Mouse (Mus musculus): ENCODE measurements around the gene Fbxl19. TPM values are rescaled to one million over a fixed set of nuclear protein-coding genes. Genes with fewer than 3 reads are reported as not detected.
A peak's percentile ranks its signal among the peaks of the same experiment; 100 is the strongest.

The Fbxl19 gene
- polyA plus RNA-seq, 1 experiment from 2014 or later, result 2.2 TPM

DNA sequence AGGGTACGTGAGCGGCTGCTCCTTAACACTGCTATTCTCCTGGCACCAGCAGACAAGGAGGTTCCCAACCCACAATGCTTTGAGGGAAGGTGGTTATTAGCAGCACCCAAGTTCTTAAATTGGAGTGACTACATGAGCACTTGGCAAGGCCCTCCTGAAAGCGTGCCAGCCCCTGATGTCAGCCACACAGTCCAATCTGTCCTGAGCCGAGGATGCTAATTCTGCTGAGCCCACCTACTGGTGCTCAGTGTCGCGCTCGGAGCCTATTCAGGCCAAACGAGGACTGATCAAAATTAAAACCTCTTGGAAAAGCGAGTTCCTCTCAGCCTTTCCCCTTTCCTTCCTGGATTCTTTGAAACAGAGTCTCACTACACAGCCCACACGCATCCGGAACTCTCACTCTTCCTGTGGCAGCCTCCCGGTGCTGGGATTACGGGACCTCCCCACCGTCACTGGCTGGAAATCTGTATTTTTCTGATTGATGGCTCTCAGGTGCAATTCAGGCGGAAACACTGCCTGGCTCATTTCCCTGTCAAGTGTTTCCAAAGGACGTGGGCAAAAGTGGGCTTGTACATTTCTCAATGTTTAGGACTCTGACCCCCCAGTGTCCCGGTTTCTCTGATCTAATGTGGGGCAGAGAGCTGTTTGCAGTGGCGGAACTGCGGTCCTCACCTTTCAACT lies 70.0 kb downstream of the Fbxl19 start:
- no peak overlapping the region for H3K4me3 ChIP-seq (ENCODE audit: low read depth, low read length)
- H3K4me2 ChIP-seq (replicated peaks; ENCODE audit: low read depth), result no peak overlapping the region
- 76% methylated on average over 19 of the region's 19 CpGs for WGBS
- no peak for TF ChIP-seq CTCF (IDR thresholded peaks at IDR 0.05; ENCODE audit: low read depth)
- no peaks in the 10 kb centered on the region for H3K36me3 ChIP-seq (ENCODE audit: control insufficient read depth, insufficient read depth)
- no peak overlapping the region for H3K27ac ChIP-seq (ENCODE audit: low read depth, low read length)
- H3K27me3 ChIP-seq (replicated peaks; ENCODE audit: control insufficient read depth, insufficient read depth, low read length), result no peaks in the 10 kb centered on the region
- no peak overlapping the region for H3K9ac ChIP-seq (ENCODE audit: low read depth, low read length)
- H3K9me3 ChIP-seq (ENCODE audit: control insufficient read depth), result no peaks in the 10 kb centered on the region
- ATAC-seq, result no peak
- H3K4me1 ChIP-seq (replicated peaks; ENCODE audit: control insufficient read depth, insufficient read depth, low read length), result no peaks in the 10 kb centered on the region

DNA sequence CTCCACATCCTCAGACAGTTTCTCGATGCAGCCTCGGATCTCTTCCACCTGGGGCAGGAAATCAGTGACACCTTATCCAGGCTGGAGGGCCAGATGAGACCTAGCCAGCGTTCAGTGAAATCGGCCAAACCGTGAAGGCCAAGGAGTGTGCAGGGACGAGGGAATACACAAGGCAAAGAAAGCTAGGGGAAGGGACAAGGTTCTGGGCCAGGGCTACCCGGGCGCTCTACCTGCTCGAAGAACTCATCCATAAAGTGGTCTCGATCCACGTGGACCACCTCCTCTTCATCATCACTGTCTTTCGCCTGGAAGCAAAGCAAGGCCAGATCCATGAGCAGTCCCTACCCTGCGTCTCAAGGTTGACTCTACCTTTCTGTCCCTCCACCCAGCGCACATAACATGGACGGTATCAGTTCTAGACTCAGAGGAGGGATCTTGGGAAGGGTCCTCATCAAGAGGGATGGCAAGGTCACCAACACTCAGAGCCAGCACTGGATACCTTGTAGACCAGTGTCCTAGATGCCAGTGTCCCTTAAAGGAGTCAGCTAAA lies 70.8 kb downstream of the Fbxl19 start:
- Histone ChIP-seq H3K4me2 (replicated peaks; ENCODE audit: low read depth) (no peak overlapping the region), H3K27me3 (replicated peaks; ENCODE audit: control insufficient read depth, insufficient read depth, low read length) (no peaks in the 10 kb centered on the region), H3K4me1 (replicated peaks; ENCODE audit: control insufficient read depth, insufficient read depth, low read length) (no peaks in the 10 kb centered on the region), H3K9me3 (ENCODE audit: control insufficient read depth) (no peaks in the 10 kb centered on the region), H3K9ac (ENCODE audit: low read depth, low read length) (no peak overlapping the region), H3K4me3 (ENCODE audit: low read depth, low read length) (no peak overlapping the region), H3K36me3 (ENCODE audit: control insufficient read depth, insufficient read depth) (no peaks in the 10 kb centered on the region), H3K27ac (ENCODE audit: low read depth, low read length) (no peak overlapping the region)
- no peak for TF ChIP-seq CTCF (IDR thresholded peaks at IDR 0.05; ENCODE audit: low read depth)
- ATAC-seq, result no peak
- WGBS, result 90% methylated on average over 15 of the region's 15 CpGs

DNA sequence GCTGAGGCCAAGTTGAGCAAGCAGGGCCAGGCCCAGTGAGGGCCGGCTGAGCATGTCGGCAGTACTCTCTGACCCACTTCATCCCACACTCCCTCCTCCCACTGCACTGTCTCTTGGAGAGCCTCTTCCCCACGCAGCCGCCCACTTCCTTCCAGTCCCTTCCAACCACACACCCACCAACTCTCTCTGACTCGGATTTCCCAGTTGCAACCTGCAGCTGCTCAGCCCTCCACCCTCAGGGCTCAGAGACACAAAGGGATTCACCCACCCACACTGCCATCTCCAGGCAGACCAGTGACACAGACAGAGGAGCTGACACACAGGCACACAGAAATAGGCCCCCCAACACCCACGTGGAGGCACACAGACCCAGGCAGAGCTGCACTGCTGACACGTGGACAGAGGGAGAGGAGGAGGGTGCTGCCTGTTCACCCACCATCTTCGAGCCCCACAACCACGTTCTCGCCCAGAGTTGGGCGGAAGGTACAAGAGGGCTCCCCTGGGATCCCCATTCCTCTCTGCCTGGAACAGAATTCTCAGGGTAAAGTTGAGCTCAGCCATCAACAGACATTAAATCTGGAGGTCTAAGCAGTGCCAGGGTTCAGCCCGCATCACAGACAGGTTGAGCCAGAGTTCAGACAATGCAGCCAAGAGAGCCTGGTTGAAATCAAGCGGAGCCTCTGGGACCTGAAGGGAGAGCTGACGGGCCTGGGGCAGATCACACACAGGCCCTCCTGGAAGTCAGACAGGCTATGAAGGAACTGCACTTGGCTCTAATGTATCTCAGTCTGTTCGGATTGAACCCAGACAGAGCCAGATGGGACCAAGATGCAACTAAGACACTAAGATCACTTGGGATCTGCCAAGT lies 71.8 kb downstream of the Fbxl19 start:
- H3K9ac ChIP-seq (ENCODE audit: low read depth, low read length), result no peak overlapping the region
- WGBS, result 53% methylated on average over 15 of the region's 15 CpGs

DNA sequence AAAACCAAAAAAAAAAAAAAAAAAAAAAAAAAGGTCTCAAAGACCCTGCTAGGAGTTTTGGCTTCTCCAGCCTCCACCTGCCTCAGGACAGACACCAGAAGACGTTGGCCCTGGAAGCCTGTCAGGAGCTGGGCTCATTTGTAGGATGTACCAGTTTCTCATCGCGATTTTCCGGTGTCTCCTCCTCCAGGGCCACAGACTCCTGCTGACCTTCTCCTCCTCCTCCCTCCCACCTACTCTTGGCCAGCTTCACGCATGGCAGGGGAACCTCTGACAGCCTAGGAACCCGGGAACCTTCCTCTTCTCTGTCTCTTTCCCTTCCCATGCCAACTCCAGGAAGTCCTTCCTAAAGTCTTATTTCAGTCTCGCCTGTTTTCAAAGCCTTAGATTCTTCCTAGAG lies 72.7 kb downstream of the Fbxl19 start:
- no peak for TF ChIP-seq CTCF (IDR thresholded peaks at IDR 0.05; ENCODE audit: low read depth)
- ATAC-seq, result no peak
- WGBS, result 76% methylated on average over 7 of the region's 7 CpGs
- H3K4me2 ChIP-seq (replicated peaks; ENCODE audit: low read depth), result no peak overlapping the region
- no peaks in the 10 kb centered on the region for H3K27me3 ChIP-seq (replicated peaks; ENCODE audit: control insufficient read depth, insufficient read depth, low read length)
- H3K9me3 ChIP-seq (ENCODE audit: control insufficient read depth), result no peaks in the 10 kb centered on the region
- H3K36me3 ChIP-seq (ENCODE audit: control insufficient read depth, insufficient read depth), result no peaks in the 10 kb centered on the region
- no peak overlapping the region for H3K9ac ChIP-seq (ENCODE audit: low read depth, low read length)
- no peak overlapping the region for H3K27ac ChIP-seq (ENCODE audit: low read depth, low read length)
- H3K4me3 ChIP-seq (ENCODE audit: low read depth, low read length), result no peak overlapping the region
- no peaks in the 10 kb centered on the region for H3K4me1 ChIP-seq (replicated peaks; ENCODE audit: control insufficient read depth, insufficient read depth, low read length)

More for the DNA sequence above, 71.8 kb downstream of the Fbxl19 start:
- Histone ChIP-seq H3K27ac (ENCODE audit: low read depth, low read length) (no peak overlapping the region), H3K36me3 (ENCODE audit: control insufficient read depth, insufficient read depth) (no peaks in the 10 kb centered on the region), H3K4me2 (replicated peaks; ENCODE audit: low read depth) (no peak overlapping the region), H3K4me1 (replicated peaks; ENCODE audit: control insufficient read depth, insufficient read depth, low read length) (no peaks in the 10 kb centered on the region), H3K27me3 (replicated peaks; ENCODE audit: control insufficient read depth, insufficient read depth, low read length) (no peaks in the 10 kb centered on the region), H3K9me3 (ENCODE audit: control insufficient read depth) (no peaks in the 10 kb centered on the region), H3K4me3 (ENCODE audit: low read depth, low read length) (no peak overlapping the region)
- peak; percentile 63 for TF ChIP-seq CTCF (IDR thresholded peaks at IDR 0.05; ENCODE audit: low read depth)
- ATAC-seq, result peak; percentile 44; the same call in 1 of the 2 replicates

DNA sequence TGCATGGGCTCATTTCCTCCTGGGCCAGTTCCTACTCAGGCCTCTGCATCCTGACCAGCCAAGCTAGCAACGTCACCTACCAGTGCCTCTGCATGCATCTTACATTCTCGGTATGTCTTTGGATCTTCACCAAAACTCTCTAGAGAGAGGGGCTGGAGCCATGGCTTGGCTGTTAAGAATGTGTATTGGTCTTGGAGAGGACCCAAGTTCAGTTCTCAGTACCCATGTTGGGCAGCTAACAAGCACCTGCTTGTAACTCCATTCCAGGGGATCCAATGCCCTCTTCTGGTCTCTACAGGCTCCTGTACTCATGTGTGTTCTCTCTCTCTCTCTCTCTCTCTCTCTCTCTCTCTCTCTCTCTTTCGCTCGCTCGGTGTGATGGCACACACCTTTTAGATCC lies 73.4 kb downstream of the Fbxl19 start:
- 84% methylated on average over 5 of the region's 5 CpGs for WGBS
- Histone ChIP-seq H3K9ac (ENCODE audit: low read depth, low read length) (no peak overlapping the region), H3K27ac (ENCODE audit: low read depth, low read length) (no peak overlapping the region), H3K27me3 (replicated peaks; ENCODE audit: control insufficient read depth, insufficient read depth, low read length) (no peaks in the 10 kb centered on the region), H3K9me3 (ENCODE audit: control insufficient read depth) (no peaks in the 10 kb centered on the region), H3K4me3 (ENCODE audit: low read depth, low read length) (no peak overlapping the region), H3K4me2 (replicated peaks; ENCODE audit: low read depth) (no peak overlapping the region), H3K4me1 (replicated peaks; ENCODE audit: control insufficient read depth, insufficient read depth, low read length) (no peaks in the 10 kb centered on the region), H3K36me3 (ENCODE audit: control insufficient read depth, insufficient read depth) (no peaks in the 10 kb centered on the region)
- TF ChIP-seq CTCF (IDR thresholded peaks at IDR 0.05; ENCODE audit: low read depth), result no peak
- ATAC-seq, result no peak

MicroRNAs encoded within 50 kb of the gene (microRNA counts, 519-probe panel; counts per million panel counts)
- not detected for microRNA mmu-miR-762

Small RNA genes lying within 50 kb of the gene (microRNA-seq; reads per million reads assigned to microRNA genes)
- not detected for gene Mir762

Other genes starting within 250 kb of the Fbxl19 start
- 12.3 and 12.5 TPM in 2 replicates for gene Srcap, start 232.6 kb upstream of the Fbxl19 start, polyA plus RNA-seq (2015; fragmentation: Nextera tagmentation; extraction: Ambion mirVana)
- gene Gm42715, start 225.0 kb upstream of the Fbxl19 start, polyA plus RNA-seq (2015; fragmentation: Nextera tagmentation; extraction: Ambion mirVana), result 5.0 and 6.6 TPM in 2 replicates
- gene Tmem265, start 183.2 kb upstream of the Fbxl19 start, polyA plus RNA-seq (2015; fragmentation: Nextera tagmentation; extraction: Ambion mirVana), result 1.9 and 3.8 TPM in 2 replicates
- 25.1 and 25.7 TPM in 2 replicates for gene Phkg2, start 171.2 kb upstream of the Fbxl19 start, polyA plus RNA-seq (2015; fragmentation: Nextera tagmentation; extraction: Ambion mirVana)
- gene Ccdc189, start 155.9 kb upstream of the Fbxl19 start, polyA plus RNA-seq (2015; fragmentation: Nextera tagmentation; extraction: Ambion mirVana), result 3.0 and 3.1 TPM in 2 replicates
- gene Rnf40, start 155.8 kb upstream of the Fbxl19 start, polyA plus RNA-seq (2015; fragmentation: Nextera tagmentation; extraction: Ambion mirVana), result 16.7 and 20.6 TPM in 2 replicates
- gene Zfp629, start 128.7 kb upstream of the Fbxl19 start, polyA plus RNA-seq (2015; fragmentation: Nextera tagmentation; extraction: Ambion mirVana), result 3.0 and 3.8 TPM in 2 replicates
- gene Bcl7c, start 35.6 kb upstream of the Fbxl19 start, polyA plus RNA-seq (2015; fragmentation: Nextera tagmentation; extraction: Ambion mirVana), result 26.6 and 27.7 TPM in 2 replicates
- gene Ctf1, start 31.8 kb upstream of the Fbxl19 start, polyA plus RNA-seq (2015; fragmentation: Nextera tagmentation; extraction: Ambion mirVana), result 4.1 TPM in 2 replicates
- gene Ctf2, start 12.4 kb upstream of the Fbxl19 start, polyA plus RNA-seq (2015; fragmentation: Nextera tagmentation; extraction: Ambion mirVana), result not detected in 2 replicates
- 18.7 and 21.8 TPM in 2 replicates for gene Orai3, start 25.3 kb downstream of the Fbxl19 start, polyA plus RNA-seq (2015; fragmentation: Nextera tagmentation; extraction: Ambion mirVana)
- gene Setd1a, start 32.1 kb downstream of the Fbxl19 start, polyA plus RNA-seq (2015; fragmentation: Nextera tagmentation; extraction: Ambion mirVana), result 9.7 and 9.9 TPM in 2 replicates
- not detected in 2 replicates for gene Gm49388, start 41.1 kb downstream of the Fbxl19 start, polyA plus RNA-seq (2015; fragmentation: Nextera tagmentation; extraction: Ambion mirVana)
- gene Hsd3b7, start 56.1 kb downstream of the Fbxl19 start, polyA plus RNA-seq (2015; fragmentation: Nextera tagmentation; extraction: Ambion mirVana), result 35.2 and 37.3 TPM in 2 replicates
- 38.9 and 46.6 TPM in 2 replicates for gene Stx4a, start 79.8 kb downstream of the Fbxl19 start, polyA plus RNA-seq (2015; fragmentation: Nextera tagmentation; extraction: Ambion mirVana)
- gene Stx1b, start 80.0 kb downstream of the Fbxl19 start, polyA plus RNA-seq (2015; fragmentation: Nextera tagmentation; extraction: Ambion mirVana), result 0.74 and 1.1 TPM in 2 replicates
- gene Zfp646, start 131.7 kb downstream of the Fbxl19 start, polyA plus RNA-seq (2015; fragmentation: Nextera tagmentation; extraction: Ambion mirVana), result 4.5 and 5.4 TPM in 2 replicates
- 5.4 and 6.1 TPM in 2 replicates for gene Zfp668, start 132.3 kb downstream of the Fbxl19 start, polyA plus RNA-seq (2015; fragmentation: Nextera tagmentation; extraction: Ambion mirVana)
- 2.4 and 2.9 TPM in 2 replicates for gene Prss53, start 146.4 kb downstream of the Fbxl19 start, polyA plus RNA-seq (2015; fragmentation: Nextera tagmentation; extraction: Ambion mirVana)
- gene Gm21974, start 150.9 kb downstream of the Fbxl19 start, polyA plus RNA-seq (2015; fragmentation: Nextera tagmentation; extraction: Ambion mirVana), result not detected in 2 replicates
- gene Vkorc1, start 151.1 kb downstream of the Fbxl19 start, polyA plus RNA-seq (2015; fragmentation: Nextera tagmentation; extraction: Ambion mirVana), result 194 and 219 TPM in 2 replicates
- 94.0 and 94.2 TPM in 2 replicates for gene Bckdk, start 159.5 kb downstream of the Fbxl19 start, polyA plus RNA-seq (2015; fragmentation: Nextera tagmentation; extraction: Ambion mirVana)
- 17.4 and 18.0 TPM in 2 replicates for gene Kat8, start 168.0 kb downstream of the Fbxl19 start, polyA plus RNA-seq (2015; fragmentation: Nextera tagmentation; extraction: Ambion mirVana)
- gene Prss8, start 185.6 kb downstream of the Fbxl19 start, polyA plus RNA-seq (2015; fragmentation: Nextera tagmentation; extraction: Ambion mirVana), result 63.0 and 64.4 TPM in 2 replicates
- gene Prss36, start 202.2 kb downstream of the Fbxl19 start, polyA plus RNA-seq (2015; fragmentation: Nextera tagmentation; extraction: Ambion mirVana), result 6.3 and 6.6 TPM in 2 replicates
- 120 and 132 TPM in 2 replicates for gene Fus, start 222.9 kb downstream of the Fbxl19 start, polyA plus RNA-seq (2015; fragmentation: Nextera tagmentation; extraction: Ambion mirVana)
- 537 and 545 TPM in 2 replicates for gene Pycard, start 249.3 kb downstream of the Fbxl19 start, polyA plus RNA-seq (2015; fragmentation: Nextera tagmentation; extraction: Ambion mirVana)